Mouse (Mus musculus): ENCODE measurements around the gene Aqp2.

DNA sequence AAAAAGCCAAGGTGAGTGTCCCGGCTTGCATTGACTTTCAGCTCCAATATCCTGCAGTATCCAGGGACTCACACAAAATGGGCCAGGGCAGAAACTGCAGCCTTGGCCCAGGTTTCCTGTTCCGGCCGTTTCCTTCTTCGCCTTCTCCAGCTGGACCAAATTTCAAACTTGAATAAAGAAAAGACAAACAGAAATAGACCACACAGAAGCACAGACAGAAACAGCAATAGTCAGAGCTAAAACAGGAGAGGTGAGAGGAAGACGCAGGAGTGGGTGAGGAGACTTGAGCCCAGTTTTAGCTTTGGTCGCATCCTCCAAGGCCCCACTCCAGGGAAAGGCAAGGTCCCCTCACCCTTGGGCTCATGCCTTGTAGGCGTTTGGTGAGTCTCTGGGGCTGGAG lies 24.4 kb downstream of the Aqp2 start:
- TF ChIP-seq CTCF (IDR thresholded peaks at IDR 0.05; ENCODE audit: low read depth) (no peak), EP300 (optimal IDR thresholded peaks at IDR 0.05) (no peak)
